Mouse (Mus musculus): Measurements from ENCODE around the gene Id2. TPM values are rescaled to one million over a fixed set of nuclear protein-coding genes. Genes with fewer than 3 reads are reported as not detected.

Id2 gene
- total and polyA plus RNA-seq, 2 experiments from 2014 or later = 146 to 200 TPM

GRCm38 (mm10) chr12:25103911-25104310 lies 7.0 kb upstream of the Id2 start:
- ATAC-seq (ENCODE audit: low FRiP score) = no peak

GRCm38 (mm10) chr12:25101389-25101788 lies 4.4 kb upstream of the Id2 start:
- no peaks in the 10 kb centered on the region for H3K9me3 ChIP-seq (ENCODE audit: low read length)
- no peak overlapping the region; the same call in 1 of the 2 replicates for H3K4me3 ChIP-seq (ENCODE audit: low read depth, low read length)
- no peaks in the 10 kb centered on the region for H3K27me3 ChIP-seq (ENCODE audit: insufficient read depth, low read length)
- no peak for DNase-seq (ENCODE audit: low spot score)
- TF ChIP-seq CTCF (IDR thresholded peaks at IDR 0.05) = no peak
- WGBS = 26% methylated on average over 5 of the region's 5 CpGs
- no peaks in the 10 kb centered on the region for H3K36me3 ChIP-seq (ENCODE audit: insufficient read depth, low read length)
- no peak overlapping the region for H3K9ac ChIP-seq (replicated peaks; ENCODE audit: low read length, poor library complexity, severe bottlenecking)
- peak overlapping the region; percentile 99; the same call in 1 of the 2 replicates for H3K4me2 ChIP-seq (ENCODE audit: low read depth, low read length, poor library complexity, severe bottlenecking)
- no peak for ATAC-seq (ENCODE audit: low FRiP score)
- H3K4me1 ChIP-seq (ENCODE audit: insufficient read depth, low read length) = peaks cover 8% of the 10 kb centered on the region; the same call in 1 of the 2 replicates
- H3K27ac ChIP-seq (ENCODE audit: low read depth, low read length) = no peak overlapping the region

More at GRCm38 (mm10) chr12:25103911-25104310, 7.0 kb upstream of the Id2 start:
- H3K9ac ChIP-seq (replicated peaks; ENCODE audit: low read length, poor library complexity, severe bottlenecking) = no peak overlapping the region
- no peak for DNase-seq (ENCODE audit: low spot score)
- H3K36me3 ChIP-seq (ENCODE audit: insufficient read depth, low read length) = no peaks in the 10 kb centered on the region
- no peaks in the 10 kb centered on the region for H3K27me3 ChIP-seq (ENCODE audit: insufficient read depth, low read length)
- H3K4me1 ChIP-seq (ENCODE audit: insufficient read depth, low read length) = no peaks in the 10 kb centered on the region; the same call in 1 of the 2 replicates
- H3K4me3 ChIP-seq (ENCODE audit: low read depth, low read length) = no peak overlapping the region
- no peaks in the 10 kb centered on the region for H3K9me3 ChIP-seq (ENCODE audit: low read length)
- WGBS = 86% methylated on average over 6 of the region's 6 CpGs
- no peak overlapping the region for H3K27ac ChIP-seq (ENCODE audit: low read depth, low read length)
- H3K4me2 ChIP-seq (ENCODE audit: low read depth, low read length, poor library complexity, severe bottlenecking) = no peak overlapping the region
- TF ChIP-seq CTCF (IDR thresholded peaks at IDR 0.05) = no peak

GRCm38 (mm10) chr12:25100411-25101217 lies 3.7 kb upstream of the Id2 start:
- peaks cover 8% of the 10 kb centered on the region; the same call in 1 of the 2 replicates for H3K4me1 ChIP-seq (ENCODE audit: insufficient read depth, low read length)
- peak overlapping the region; percentile 57 for H3K27ac ChIP-seq (ENCODE audit: low read depth, low read length)
- ATAC-seq (ENCODE audit: low FRiP score) = no peak
- H3K4me3 ChIP-seq (ENCODE audit: low read depth, low read length) = peak overlapping the region; percentile 49
- H3K36me3 ChIP-seq (ENCODE audit: insufficient read depth, low read length) = no peaks in the 10 kb centered on the region
- peak overlapping the region; percentile 99 for H3K4me2 ChIP-seq (ENCODE audit: low read depth, low read length, poor library complexity, severe bottlenecking)
- peak; percentile 73 for DNase-seq (ENCODE audit: low spot score)
- no peaks in the 10 kb centered on the region for H3K9me3 ChIP-seq (ENCODE audit: low read length)
- WGBS = under 1% methylated on average over 55 of the region's 59 CpGs
- peak overlapping the region; percentile 63 for H3K9ac ChIP-seq (replicated peaks; ENCODE audit: low read length, poor library complexity, severe bottlenecking)
- no peaks in the 10 kb centered on the region for H3K27me3 ChIP-seq (ENCODE audit: insufficient read depth, low read length)
- TF ChIP-seq CTCF (IDR thresholded peaks at IDR 0.05) = no peak

GRCm38 (mm10) chr12:25099563-25100408 lies 2.8 kb upstream of the Id2 start:
- peaks cover 8% of the 10 kb centered on the region; the same call in 1 of the 2 replicates for H3K4me1 ChIP-seq (ENCODE audit: insufficient read depth, low read length)
- H3K36me3 ChIP-seq (ENCODE audit: insufficient read depth, low read length) = no peaks in the 10 kb centered on the region
- peak overlapping the region; percentile 64 for H3K9ac ChIP-seq (replicated peaks; ENCODE audit: low read length, poor library complexity, severe bottlenecking)
- no peak for TF ChIP-seq CTCF (IDR thresholded peaks at IDR 0.05)
- DNase-seq (ENCODE audit: low spot score) (peak; percentile 18), ATAC-seq (ENCODE audit: low FRiP score) (no peak)
- peak overlapping the region; percentile 99 for H3K4me2 ChIP-seq (ENCODE audit: low read depth, low read length, poor library complexity, severe bottlenecking)
- H3K9me3 ChIP-seq (ENCODE audit: low read length) = no peaks in the 10 kb centered on the region
- peak overlapping the region; percentile 79 for H3K27ac ChIP-seq (ENCODE audit: low read depth, low read length)
- under 1% methylated on average over 38 of the region's 38 CpGs for WGBS
- H3K4me3 ChIP-seq (ENCODE audit: low read depth, low read length) = peak overlapping the region; percentile 49
- H3K27me3 ChIP-seq (ENCODE audit: insufficient read depth, low read length) = no peaks in the 10 kb centered on the region

GRCm38 (mm10) chr12:25099313-25099562 lies 2.3 kb upstream of the Id2 start:
- DNase-seq (ENCODE audit: low spot score) (peak; percentile 73), ATAC-seq (ENCODE audit: low FRiP score) (peak; percentile 38; the same call in 1 of the 2 replicates)
- peak overlapping the region; percentile 99 for H3K4me2 ChIP-seq (ENCODE audit: low read depth, low read length, poor library complexity, severe bottlenecking)
- H3K4me3 ChIP-seq (ENCODE audit: low read depth, low read length) = peak overlapping the region; percentile 49
- H3K9me3 ChIP-seq (ENCODE audit: low read length) = no peaks in the 10 kb centered on the region
- H3K27me3 ChIP-seq (ENCODE audit: insufficient read depth, low read length) = no peaks in the 10 kb centered on the region
- H3K36me3 ChIP-seq (ENCODE audit: insufficient read depth, low read length) = no peaks in the 10 kb centered on the region
- 1% methylated on average over 9 of the region's 9 CpGs for WGBS
- H3K4me1 ChIP-seq (ENCODE audit: insufficient read depth, low read length) = peaks cover 8% of the 10 kb centered on the region; the same call in 1 of the 2 replicates
- TF ChIP-seq CTCF (IDR thresholded peaks at IDR 0.05) = no peak
- peak overlapping the region; percentile 64 for H3K9ac ChIP-seq (replicated peaks; ENCODE audit: low read length, poor library complexity, severe bottlenecking)
- peak overlapping the region; percentile 79 for H3K27ac ChIP-seq (ENCODE audit: low read depth, low read length)

Data from midbrain, postnatal 0 days (tissue).